9 mouse cellular contexts compared by ENCODE assay signal in the genomic region with DNA sequence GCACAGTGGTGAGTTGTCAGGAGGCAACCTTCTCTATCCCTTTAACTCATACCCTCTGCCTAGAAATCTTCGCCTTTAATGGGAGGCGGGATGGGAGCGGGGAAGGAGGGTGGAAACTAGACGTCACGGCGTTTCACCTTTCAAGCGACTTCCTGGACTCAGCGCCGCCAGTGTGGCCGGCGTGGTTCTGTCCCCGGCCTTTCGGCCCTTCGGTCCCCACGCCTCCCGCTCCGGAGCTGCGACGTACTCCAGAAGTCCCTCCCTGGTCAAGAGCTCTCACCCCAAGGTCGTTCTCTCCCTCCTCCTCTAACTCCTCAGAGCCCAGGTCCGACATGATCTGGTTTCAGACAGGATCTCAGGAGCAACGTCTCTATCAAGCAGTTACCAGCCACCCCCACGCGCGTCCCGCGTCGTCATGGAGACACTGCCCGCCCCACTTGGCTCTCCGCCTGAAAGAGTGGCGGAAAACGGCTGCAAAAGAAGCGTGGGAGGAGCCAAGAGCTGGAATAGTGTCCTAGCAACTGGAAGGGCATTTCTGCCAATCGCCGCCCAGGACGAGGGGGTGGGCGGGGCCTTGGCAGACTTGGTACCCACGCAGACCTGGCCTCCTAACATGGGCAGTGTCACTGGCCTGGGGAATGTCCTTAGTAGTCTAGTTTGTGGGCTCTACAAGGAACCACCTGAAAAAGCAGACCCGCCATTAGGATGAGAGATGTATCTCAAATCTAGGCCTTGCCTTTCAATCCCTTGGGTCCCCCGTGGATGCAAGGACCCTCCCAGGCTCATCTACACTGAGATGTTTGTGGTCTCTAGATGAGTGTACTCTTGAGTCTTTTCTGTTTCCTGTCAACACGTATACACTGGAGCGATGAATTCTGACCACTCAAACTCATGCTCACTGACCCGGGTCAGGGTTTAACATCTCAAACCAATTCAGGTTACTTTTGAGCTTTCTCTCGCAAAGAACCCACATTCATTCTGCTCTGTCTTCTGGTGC. TPM values are rescaled to one million over a fixed set of nuclear protein-coding genes. Genes with fewer than 3 reads are reported as not detected.
DNase-seq lines count a peak whose midpoint lies in the region; ATAC-seq and TF ChIP-seq lines count a peak whose summit lies in the region.
"Had no signal": no experiment of that assay in that cellular context is flagged by ENCODE, and none has a peak within 500 bp of the region (broad histone marks: within the 10 kb centered on the region; RNA-seq: fewer than 3 reads in every experiment).

A gene (minus strand): TSS at position 462 of the 997 bp plus-strand sequence.

- no peaks in the 10 kb centered on the region for H3K27me3 ChIP-seq in forebrain, embryonic 14.5 days (replicated peaks; ENCODE audit: control insufficient read depth, insufficient read depth, low read length)
- no peaks in the 10 kb centered on the region for H3K27me3 ChIP-seq in heart, postnatal 0 days (ENCODE audit: control insufficient read depth, insufficient read depth, low read length)
- H3K27me3 ChIP-seq in liver, embryonic 13.5 days: peaks cover 8% of the 10 kb centered on the region; the same call in 1 of the 2 replicates

- no peaks in the 10 kb centered on the region for H3K9me3 ChIP-seq in forebrain, embryonic 14.5 days (replicated peaks; ENCODE audit: control insufficient read depth, low read length)
- no peaks in the 10 kb centered on the region for H3K9me3 ChIP-seq in heart, postnatal 0 days (replicated peaks; ENCODE audit: control insufficient read depth, low read length)
- H3K9me3 ChIP-seq in liver, embryonic 13.5 days (replicated peaks): no peaks in the 10 kb centered on the region

- DNase-seq in cerebellum, adult 11-12 months: peak; percentile 91
- peak; percentile 95 for DNase-seq in forebrain, embryonic 14.5 days (ENCODE audit: low spot score)
- DNase-seq in heart, postnatal 0 days (ENCODE audit: low spot score): peak; percentile 87
- peak; percentile 99 to 100 for DNase-seq in kidney, postnatal 36 days
- peak; percentile 53 for DNase-seq in liver, embryonic 13.5 days
- DNase-seq in naive thymus-derived CD4-positive, alpha-beta T cell, adult 2 months (ENCODE audit: low read depth): peak; percentile 91
- peak; percentile 89 to 94 for DNase-seq in spleen, postnatal 4 days (ENCODE audit: low spot score in 2 of 2)

- no peak within 1 kb of the TSS for H3K27ac ChIP-seq in forebrain, embryonic 14.5 days (ENCODE audit: low read depth, low read length)
- no peak within 1 kb of the TSS for H3K27ac ChIP-seq in heart, postnatal 0 days (ENCODE audit: low read depth)
- H3K27ac ChIP-seq in liver, embryonic 13.5 days: no peak within 1 kb of the TSS

- peaks cover 4% of the 10 kb centered on the region; the same call in 1 of the 2 replicates for H3K4me1 ChIP-seq in forebrain, embryonic 14.5 days (ENCODE audit: control insufficient read depth, insufficient read depth, low read length)
- H3K4me1 ChIP-seq in heart, postnatal 0 days (ENCODE audit: control insufficient read depth, insufficient read depth): no peaks in the 10 kb centered on the region
- H3K4me1 ChIP-seq in liver, embryonic 13.5 days (replicated peaks): peaks cover 22% of the 10 kb centered on the region

- peak within 1 kb of the TSS; percentile 32 for H3K4me3 ChIP-seq in forebrain, embryonic 14.5 days (ENCODE audit: low read depth, low read length)
- peak within 1 kb of the TSS; percentile 47 for H3K4me3 ChIP-seq in heart, postnatal 0 days (ENCODE audit: low read depth, low read length)
- peak within 1 kb of the TSS; percentile 48 for H3K4me3 ChIP-seq in liver, embryonic 13.5 days (replicated peaks)

- peak within 1 kb of the TSS; percentile 45; the same call in 1 of the 2 replicates for H3K9ac ChIP-seq in forebrain, embryonic 14.5 days (ENCODE audit: low read length)
- H3K9ac ChIP-seq in heart, postnatal 0 days (replicated peaks; ENCODE audit: low read depth, low read length): no peak within 1 kb of the TSS
- H3K9ac ChIP-seq in liver, embryonic 13.5 days: no peak within 1 kb of the TSS

- H3K4me2 ChIP-seq in forebrain, embryonic 14.5 days (ENCODE audit: low read length): peak within 1 kb of the TSS; percentile 63
- peak within 1 kb of the TSS; percentile 71 for H3K4me2 ChIP-seq in heart, postnatal 0 days (ENCODE audit: low read depth, low read length)
- H3K4me2 ChIP-seq in liver, embryonic 13.5 days: peak within 1 kb of the TSS; percentile 66

- no peaks in the 10 kb centered on the region for H3K36me3 ChIP-seq in forebrain, embryonic 14.5 days (ENCODE audit: control insufficient read depth, insufficient read depth, low read length)
- H3K36me3 ChIP-seq in heart, postnatal 0 days (replicated peaks; ENCODE audit: control insufficient read depth, insufficient read depth, low read length): no peaks in the 10 kb centered on the region
- H3K36me3 ChIP-seq in liver, embryonic 13.5 days: no peaks in the 10 kb centered on the region
- H3K36me3 ChIP-seq: G1E had no signal

- peak; percentile 92 for ATAC-seq in CD4-positive, CD25-positive, alpha-beta regulatory T cell, adult 4 months
- peak; percentile 96 for ATAC-seq in forebrain, embryonic 14.5 days
- ATAC-seq in heart, postnatal 0 days (ENCODE audit: insufficient read depth, low read depth): peak; percentile 93
- ATAC-seq in liver, embryonic 13.5 days (ENCODE audit: low read depth): peak; percentile 58

- TF ChIP-seq CTCF in heart, postnatal 0 days (IDR thresholded peaks at IDR 0.05; ENCODE audit: low read depth): no peak

- TF ChIP-seq EP300 in heart, postnatal 0 days (IDR thresholded peaks at IDR 0.05; ENCODE audit: low read depth): no peak

- WGBS in forebrain, embryonic 14.5 days: 10% methylated on average over 44 of the region's 44 CpGs
- WGBS in heart, postnatal 0 days: 10% methylated on average over 44 of the region's 44 CpGs
- 10% methylated on average over 44 of the region's 44 CpGs for WGBS in liver, embryonic 13.5 days (ENCODE audit: insufficient replicate concordance)

RNA-seq across cellular contexts. Expression of the gene that starts here (rescaled TPM):
- 1 to 10 TPM in 1 of 2 experiments, under 1 TPM in 1; 0.52 to 1.1 TPM for polyA plus RNA-seq in CD4-positive, CD25-positive, alpha-beta regulatory T cell, adult 4 months (2017; shearing (Covaris generic))
- polyA plus RNA-seq in forebrain, embryonic 14.5 days (2014; fragmentation: Nextera tagmentation; extraction: Ambion mirVana): 2.9 and 3.6 TPM in 2 replicates
- total RNA-seq in heart, postnatal 0 days (2014; rRNA removed; ENCODE audit: low replicate concordance): 0.27 TPM in 1 of 2 replicates, not detected in the other
- polyA plus RNA-seq in heart, postnatal 0 days (2015; fragmentation: Nextera tagmentation; extraction: Ambion mirVana): 1.6 and 2.3 TPM in 2 replicates
- 0.19 and 0.20 TPM in 2 replicates for polyA plus RNA-seq in liver, embryonic 13.5 days (2015; fragmentation: Nextera tagmentation; extraction: Ambion mirVana)
- total RNA-seq: G1E had no signal
- polyA plus RNA-seq: G1E had no signal

Comparison
In these comparisons a context has a peak if more than half of its experiments do, and no peak if none do; other contexts are left out.
1. Peak in DNase-seq, ATAC-seq, H3K4me3 ChIP-seq and H3K4me2 ChIP-seq in liver, embryonic 13.5 days; RNA of the gene not detected or under 1 TPM.